Mouse (Mus musculus): Measurements from ENCODE around the gene Fosb.
A peak's percentile ranks its signal among the peaks of the same experiment; 100 is the strongest.

- TF ChIP-seq CTCF (IDR thresholded peaks at IDR 0.05) = peak; percentile 53
- TF ChIP-seq EP300 (IDR thresholded peaks at IDR 0.05) = no peak
Observed at GRCm38 (mm10) chr7:19276253-19276652, 33.6 kb downstream of the Fosb start.
